Mouse (Mus musculus) liver, postnatal 0 days (tissue): ENCODE data around the gene St6galnac5.

ENCODE experiments used
- CTCF ChIP-seq: sonication (generic); IDR thresholded peaks from 2 replicates; pipeline ENCODE4 v1.5.1; 2016; ENCODE audit warnings: antibody characterized with exemption, low read depth
- EP300 ChIP-seq: IDR thresholded peaks from 2 replicates; pipeline ENCODE4 v1.6.1; 2016; ENCODE audit warnings: antibody characterized with exemption, low read depth, mild to moderate bottlenecking

- TF ChIP-seq CTCF (no peak), EP300 (no peak)
These were observed 185.8 kb downstream of the St6galnac5 start for GRCm38 (mm10) chr3:152796216-152796615.
